22 mouse cellular contexts compared by ENCODE assay signal in the genomic region with DNA sequence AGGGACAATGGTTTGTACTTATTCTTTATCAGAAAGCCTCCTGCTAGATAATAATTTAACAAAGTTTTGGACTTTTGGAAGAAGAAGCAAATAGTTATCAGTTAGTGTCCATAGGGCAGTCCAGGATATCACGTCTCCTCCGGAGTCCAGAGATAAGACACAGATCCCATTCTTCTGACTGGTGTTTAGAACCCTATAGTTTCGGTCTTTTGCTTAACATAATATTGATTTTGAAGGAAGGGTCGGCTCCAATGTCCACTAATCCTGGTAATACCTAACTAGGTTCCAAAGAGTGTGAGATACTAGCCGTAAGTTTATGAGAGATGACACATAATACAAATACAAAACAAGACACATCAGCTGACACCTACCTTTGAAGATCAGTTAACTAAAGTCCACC.
"Had no signal": no experiment of that assay in that cellular context is flagged by ENCODE, and none has a peak within 500 bp of the region (broad histone marks: within the 10 kb centered on the region; RNA-seq: fewer than 3 reads in every experiment).

No protein-coding gene starts in this region.

- H3K4me1 ChIP-seq: heart, embryonic 10.5 days; heart, embryonic 13.5 days; heart, embryonic 15.5 days; hindbrain, embryonic 13.5 days; hindbrain, embryonic 15.5 days; limb, embryonic 10.5 days; limb, embryonic 12.5 days had no signal

- H3K27ac ChIP-seq: gastrocnemius, adult 2 months; heart, embryonic 10.5 days; heart, embryonic 13.5 days; heart, embryonic 15.5 days; hindbrain, embryonic 13.5 days; hindbrain, embryonic 15.5 days; hindbrain, postnatal 0 days; layer of hippocampus, adult 2 months; left cerebral cortex, adult 2 months; limb, embryonic 10.5 days; limb, embryonic 12.5 days had no signal

- H3K4me2 ChIP-seq: heart, embryonic 13.5 days; heart, embryonic 15.5 days; hindbrain, embryonic 13.5 days; hindbrain, embryonic 15.5 days; limb, embryonic 12.5 days had no signal

- DNase-seq: gastrocnemius, adult 2 months; gastrocnemius, postnatal 10 days; gastrocnemius, postnatal 25 days; heart, adult 18-20 months; heart, postnatal 14 days; heart, postnatal 36 days; kidney, adult 18-20 months; kidney, adult 8-10 months; kidney, postnatal 10 days; kidney, postnatal 25 days; kidney, postnatal 4 days had no signal

- H3K27me3 ChIP-seq: heart, embryonic 13.5 days; heart, embryonic 15.5 days; hindbrain, embryonic 13.5 days; hindbrain, embryonic 15.5 days had no signal

- H3K9ac ChIP-seq: heart, embryonic 13.5 days; heart, embryonic 15.5 days; hindbrain, embryonic 13.5 days; hindbrain, embryonic 15.5 days; limb, embryonic 12.5 days had no signal

- H3K36me3 ChIP-seq: heart, embryonic 10.5 days; heart, embryonic 13.5 days; heart, embryonic 15.5 days; hindbrain, embryonic 13.5 days; hindbrain, embryonic 15.5 days; limb, embryonic 10.5 days; limb, embryonic 12.5 days had no signal

- H3K9me3 ChIP-seq: heart, embryonic 10.5 days; heart, embryonic 13.5 days; heart, embryonic 15.5 days; hindbrain, embryonic 13.5 days; hindbrain, embryonic 15.5 days; limb, embryonic 10.5 days; limb, embryonic 12.5 days had no signal

- H3K4me3 ChIP-seq: gastrocnemius, adult 2 months; heart, embryonic 10.5 days; heart, embryonic 13.5 days; heart, embryonic 15.5 days; hindbrain, embryonic 13.5 days; hindbrain, embryonic 15.5 days; layer of hippocampus, adult 2 months; left cerebral cortex, adult 2 months; limb, embryonic 10.5 days; limb, embryonic 12.5 days had no signal

- ATAC-seq: forebrain, embryonic 16.5 days; hindbrain, postnatal 0 days had no signal
